Mouse (Mus musculus): ENCODE data around the gene Pcyt1b. TPM values are rescaled to one million over a fixed set of nuclear protein-coding genes. Genes with fewer than 3 reads are reported as not detected.

The Pcyt1b gene
- total and polyA plus RNA-seq, 3 experiments: 0.05 to 0.25 (median 0.16) TPM

DNA sequence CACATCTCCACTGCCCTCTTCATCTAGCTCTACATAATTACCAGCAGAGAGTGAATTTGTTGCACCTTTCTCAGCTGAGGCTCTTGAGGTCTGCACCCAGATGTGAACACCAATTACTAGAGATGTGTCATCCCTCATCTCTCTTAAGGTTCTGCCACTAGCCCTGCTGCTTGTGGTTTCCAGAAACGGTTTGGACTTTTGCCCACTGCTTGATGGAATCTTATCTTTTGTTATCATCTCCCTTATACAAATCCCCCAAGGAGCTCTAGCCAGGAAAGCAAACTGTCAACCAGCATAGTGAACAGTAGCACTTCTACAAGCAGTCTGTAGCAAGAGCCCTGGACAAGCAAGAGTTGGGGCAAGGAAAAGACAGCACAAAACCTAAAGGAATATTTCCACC lies 57.9 kb downstream of the Pcyt1b start:
- no peak overlapping the region for H3K4me3 ChIP-seq
- WGBS: 55% methylated on average over 1 of the region's 1 CpGs
- no peaks in the 10 kb centered on the region for H3K27me3 ChIP-seq (ENCODE audit: control insufficient read depth, insufficient read depth, low read length)
- DNase-seq: no peak
- no peak overlapping the region for H3K9ac ChIP-seq (ENCODE audit: low read depth, low read length)
- H3K4me1 ChIP-seq (ENCODE audit: control insufficient read depth, insufficient read depth, low read length): no peaks in the 10 kb centered on the region
- H3K27ac ChIP-seq: no peak overlapping the region
- H3K36me3 ChIP-seq (ENCODE audit: control insufficient read depth, insufficient read depth, low read length): no peaks in the 10 kb centered on the region
- intact Hi-C loops (cut with DNase I): no loop called here
- no peaks in the 10 kb centered on the region for H3K79me2 ChIP-seq (replicated peaks; ENCODE audit: control insufficient read depth, insufficient read depth, low read length)
- TF ChIP-seq POLR2A (IDR thresholded peaks at IDR 0.05; ENCODE audit: insufficient read depth, low read depth, low read length): no peak
- no peak for TF ChIP-seq CTCF (IDR thresholded peaks at IDR 0.05)
- no peak for TF ChIP-seq EP300 (IDR thresholded peaks at IDR 0.05; ENCODE audit: insufficient read depth, low read depth, low read length)

DNA sequence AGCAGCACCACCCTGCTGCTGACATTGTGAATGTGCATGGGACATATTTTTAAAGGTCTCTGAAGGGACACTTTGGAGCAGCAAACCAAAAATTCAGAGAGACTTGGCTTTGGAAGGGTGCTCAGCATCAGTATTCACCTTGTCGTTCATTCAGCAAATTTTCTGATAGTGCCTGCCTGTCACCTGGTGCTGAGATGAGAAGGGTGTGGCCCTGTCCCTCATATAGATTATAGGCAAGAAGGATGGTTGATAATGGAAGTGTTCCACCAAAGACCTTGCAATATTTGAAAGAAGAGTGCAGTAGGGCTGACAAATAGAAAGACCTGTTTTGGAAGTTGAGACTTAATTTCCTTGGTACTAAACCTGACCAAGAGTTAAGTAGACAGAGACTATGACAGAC lies 74.9 kb downstream of the Pcyt1b start:
- no peaks in the 10 kb centered on the region for H3K4me1 ChIP-seq (ENCODE audit: control insufficient read depth, insufficient read depth, low read length)
- no peak overlapping the region for H3K9ac ChIP-seq (ENCODE audit: low read depth, low read length)
- no peaks in the 10 kb centered on the region for H3K36me3 ChIP-seq (ENCODE audit: control insufficient read depth, insufficient read depth, low read length)
- no peak overlapping the region for H3K4me3 ChIP-seq
- no peaks in the 10 kb centered on the region for H3K27me3 ChIP-seq (ENCODE audit: control insufficient read depth, insufficient read depth, low read length)
- TF ChIP-seq EP300 (IDR thresholded peaks at IDR 0.05; ENCODE audit: insufficient read depth, low read depth, low read length): no peak
- TF ChIP-seq CTCF (IDR thresholded peaks at IDR 0.05): no peak
- H3K79me2 ChIP-seq (replicated peaks; ENCODE audit: control insufficient read depth, insufficient read depth, low read length): no peaks in the 10 kb centered on the region
- H3K27ac ChIP-seq: no peak overlapping the region
- DNase-seq: no peak
- intact Hi-C loops (cut with DNase I): no loop called here
- WGBS: 89% methylated on average over 1 of the region's 1 CpGs

DNA sequence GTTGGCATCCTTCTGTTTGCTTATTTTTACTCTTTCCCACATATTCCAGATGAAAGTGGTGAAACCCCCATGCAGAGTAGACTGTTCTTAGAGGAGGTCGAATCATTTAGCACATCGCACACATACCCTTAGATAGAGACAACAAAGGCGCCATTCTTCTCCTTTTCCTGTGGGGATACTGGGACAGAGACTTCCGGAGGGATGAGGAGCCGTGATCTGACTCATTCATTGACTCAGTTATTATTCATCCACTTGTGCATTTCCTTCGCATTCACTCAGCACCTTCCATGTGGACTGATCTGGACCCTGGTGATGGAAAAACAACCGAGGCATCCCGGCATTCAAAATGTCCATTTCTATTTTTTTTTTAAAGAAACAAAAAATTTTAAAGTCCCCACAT lies 76.2 kb downstream of the Pcyt1b start:
- intact Hi-C loops (cut with DNase I): no loop called here
- Histone ChIP-seq H3K27me3 (ENCODE audit: control insufficient read depth, insufficient read depth, low read length) (no peaks in the 10 kb centered on the region), H3K4me1 (ENCODE audit: control insufficient read depth, insufficient read depth, low read length) (no peaks in the 10 kb centered on the region), H3K27ac (no peak overlapping the region), H3K36me3 (ENCODE audit: control insufficient read depth, insufficient read depth, low read length) (no peaks in the 10 kb centered on the region), H3K4me3 (no peak overlapping the region), H3K9ac (ENCODE audit: low read depth, low read length) (no peak overlapping the region), H3K79me2 (replicated peaks; ENCODE audit: control insufficient read depth, insufficient read depth, low read length) (no peaks in the 10 kb centered on the region)
- TF ChIP-seq CTCF (IDR thresholded peaks at IDR 0.05) (no peak), POLR2A (IDR thresholded peaks at IDR 0.05; ENCODE audit: insufficient read depth, low read depth, low read length) (no peak), EP300 (IDR thresholded peaks at IDR 0.05; ENCODE audit: insufficient read depth, low read depth, low read length) (no peak)
- no peak for DNase-seq
- WGBS: 41% methylated on average over 8 of the region's 8 CpGs

DNA sequence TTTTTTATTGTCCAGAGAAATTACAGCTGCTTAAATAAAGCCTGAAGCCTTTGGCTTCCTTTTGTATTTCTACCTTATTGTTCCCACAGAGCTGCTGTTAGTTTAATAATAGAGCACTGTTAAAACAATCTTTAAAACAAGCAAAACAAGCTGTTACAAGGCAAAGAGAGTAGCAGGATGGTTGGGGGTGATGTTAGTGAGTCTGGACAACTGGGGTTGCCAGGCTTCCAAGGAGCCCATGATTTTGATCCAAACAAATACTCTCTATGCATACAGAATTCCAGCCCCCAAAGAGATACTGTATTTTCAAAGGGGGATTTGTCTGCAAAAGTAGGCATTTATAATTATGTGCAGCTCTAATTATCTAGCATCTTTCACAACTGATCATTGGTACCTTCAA lies 77.7 kb downstream of the Pcyt1b start:
- intact Hi-C loops (cut with DNase I): no loop called here
- DNase-seq: no peak
- Histone ChIP-seq H3K27me3 (ENCODE audit: control insufficient read depth, insufficient read depth, low read length) (no peaks in the 10 kb centered on the region), H3K9ac (ENCODE audit: low read depth, low read length) (no peak overlapping the region), H3K4me3 (no peak overlapping the region), H3K36me3 (ENCODE audit: control insufficient read depth, insufficient read depth, low read length) (no peaks in the 10 kb centered on the region), H3K79me2 (replicated peaks; ENCODE audit: control insufficient read depth, insufficient read depth, low read length) (no peaks in the 10 kb centered on the region), H3K4me1 (ENCODE audit: control insufficient read depth, insufficient read depth, low read length) (no peaks in the 10 kb centered on the region), H3K27ac (no peak overlapping the region)
- TF ChIP-seq CTCF (IDR thresholded peaks at IDR 0.05): no peak
- no peak for TF ChIP-seq EP300 (IDR thresholded peaks at IDR 0.05; ENCODE audit: insufficient read depth, low read depth, low read length)
- no peak for TF ChIP-seq POLR2A (IDR thresholded peaks at IDR 0.05; ENCODE audit: insufficient read depth, low read depth, low read length)

DNA sequence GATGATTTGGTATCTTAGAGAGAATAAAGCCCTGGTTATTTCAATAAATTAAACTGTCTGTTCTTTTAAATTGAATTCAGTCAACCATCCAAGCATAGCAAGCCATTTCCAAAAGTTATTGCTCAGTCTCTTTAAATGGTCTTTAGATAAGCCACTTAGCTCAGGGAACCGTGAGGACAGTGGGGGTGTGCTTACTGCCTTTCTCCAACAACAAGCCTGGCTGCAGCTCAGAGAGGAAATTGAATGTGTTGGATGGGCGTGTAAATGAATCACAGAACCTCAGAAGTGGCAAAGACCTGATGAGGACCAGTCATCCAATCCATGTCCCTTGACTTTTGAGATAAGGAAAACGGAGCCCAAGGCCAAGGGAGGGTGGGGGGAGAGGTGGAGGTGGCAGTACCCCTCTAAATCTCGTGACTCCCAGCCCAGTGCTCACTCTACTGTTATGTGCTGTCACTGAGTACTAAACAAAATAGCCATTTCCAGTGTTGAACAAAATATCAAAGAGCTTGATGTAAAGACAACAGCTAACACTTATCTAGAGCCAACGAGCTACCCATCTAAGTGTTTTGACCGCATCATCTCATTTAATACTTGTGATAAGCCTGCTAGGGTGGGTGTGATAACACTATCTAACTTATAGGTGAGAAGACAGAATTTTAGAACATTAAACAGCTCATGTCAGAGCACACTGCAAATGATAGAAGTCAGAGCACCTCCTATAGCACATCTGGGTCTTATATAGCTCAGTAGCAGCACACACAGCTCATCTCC lies 78.5 kb downstream of the Pcyt1b start:
- TF ChIP-seq CTCF (IDR thresholded peaks at IDR 0.05) (no peak), POLR2A (IDR thresholded peaks at IDR 0.05; ENCODE audit: insufficient read depth, low read depth, low read length) (no peak), EP300 (IDR thresholded peaks at IDR 0.05; ENCODE audit: insufficient read depth, low read depth, low read length) (no peak)
- H3K9ac ChIP-seq (ENCODE audit: low read depth, low read length): no peak overlapping the region
- H3K79me2 ChIP-seq (replicated peaks; ENCODE audit: control insufficient read depth, insufficient read depth, low read length): no peaks in the 10 kb centered on the region
- H3K27ac ChIP-seq: no peak overlapping the region
- 48% methylated on average over 6 of the region's 6 CpGs for WGBS
- intact Hi-C loops (cut with DNase I): no loop called here
- no peaks in the 10 kb centered on the region for H3K36me3 ChIP-seq (ENCODE audit: control insufficient read depth, insufficient read depth, low read length)
- H3K4me3 ChIP-seq: no peak overlapping the region
- H3K27me3 ChIP-seq (ENCODE audit: control insufficient read depth, insufficient read depth, low read length): no peaks in the 10 kb centered on the region
- no peaks in the 10 kb centered on the region for H3K4me1 ChIP-seq (ENCODE audit: control insufficient read depth, insufficient read depth, low read length)
- no peak for DNase-seq

DNA sequence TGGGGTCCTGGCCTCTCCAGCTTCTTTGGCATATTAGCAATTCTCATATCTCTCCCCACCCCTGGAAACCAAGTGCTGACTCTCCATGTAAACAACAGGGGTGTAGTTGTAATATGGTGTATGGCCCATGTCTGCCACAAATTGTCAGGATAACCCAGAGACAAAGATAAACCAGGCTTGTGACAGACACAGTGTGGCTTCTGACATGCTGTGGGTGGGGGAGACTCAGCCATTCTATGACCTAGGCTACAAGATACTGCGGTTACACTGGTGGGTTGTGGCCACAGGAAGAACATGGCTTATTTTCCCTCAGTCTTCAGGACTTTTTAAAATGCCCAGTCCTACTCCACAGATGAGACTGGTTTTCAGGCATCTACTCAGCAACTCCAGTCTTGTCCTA lies 94.5 kb downstream of the Pcyt1b start:
- Histone ChIP-seq H3K4me1 (ENCODE audit: control insufficient read depth, insufficient read depth, low read length) (no peaks in the 10 kb centered on the region), H3K36me3 (ENCODE audit: control insufficient read depth, insufficient read depth, low read length) (no peaks in the 10 kb centered on the region), H3K9ac (ENCODE audit: low read depth, low read length) (no peak overlapping the region), H3K4me3 (no peak overlapping the region), H3K27me3 (ENCODE audit: control insufficient read depth, insufficient read depth, low read length) (no peaks in the 10 kb centered on the region), H3K27ac (no peak overlapping the region), H3K79me2 (replicated peaks; ENCODE audit: control insufficient read depth, insufficient read depth, low read length) (no peaks in the 10 kb centered on the region)
- no peak for DNase-seq
- WGBS: 83% methylated on average over 1 of the region's 1 CpGs
- no peak for TF ChIP-seq CTCF (IDR thresholded peaks at IDR 0.05)
- TF ChIP-seq POLR2A (IDR thresholded peaks at IDR 0.05; ENCODE audit: insufficient read depth, low read depth, low read length): no peak
- intact Hi-C loops (cut with DNase I): no loop called here
